Mouse (Mus musculus): ENCODE data around the gene Jak1.

DNA sequence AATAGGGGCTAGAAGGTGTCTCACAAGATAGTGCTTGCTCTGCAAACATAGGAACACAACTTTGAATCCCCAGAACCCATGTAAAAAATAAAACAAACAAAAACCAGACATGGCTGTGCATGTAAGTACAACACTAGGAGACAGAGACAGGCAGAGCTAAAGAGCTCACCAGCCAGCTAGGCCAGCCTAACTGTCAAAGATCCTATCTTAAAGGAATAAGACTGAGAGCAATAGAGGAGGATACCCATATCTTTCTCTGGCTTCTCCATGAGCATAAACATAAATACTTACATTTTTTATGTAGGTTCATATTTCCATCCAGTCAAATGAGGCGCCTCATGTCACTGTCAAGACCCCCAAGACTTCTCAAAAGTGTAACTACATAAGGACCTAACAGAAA lies 29.1 kb downstream of the Jak1 start:
- no peak for TF ChIP-seq CTCF (IDR thresholded peaks at IDR 0.05; ENCODE audit: low read depth)
- TF ChIP-seq EP300 (IDR thresholded peaks at IDR 0.05; ENCODE audit: low read depth), result no peak
